Mouse (Mus musculus) thymus, adult 2 months (tissue): ENCODE results near the gene Traf7.

Experiments
- CTCF ChIP-seq: fragments of 200-500 bp; IDR thresholded peaks from 2 replicates; pipeline ENCODE4 v1.5.1; 2012; ENCODE audit warnings: mild to moderate bottlenecking, control low read depth, low read length, moderate library complexity, borderline replicate concordance; ENCODE audit not compliant: control insufficient read depth, poor library complexity, insufficient read depth; ENCODE audit errors: extremely low read depth
- POLR2A ChIP-seq: fragments of 200-500 bp; IDR thresholded peaks from 2 replicates; pipeline ENCODE4 v1.6.1; 2012; ENCODE audit warnings: mild to moderate bottlenecking, low read length, control low read depth, moderate library complexity; ENCODE audit not compliant: control insufficient read depth, poor library complexity, insufficient read depth; ENCODE audit errors: extremely low read depth

DNA sequence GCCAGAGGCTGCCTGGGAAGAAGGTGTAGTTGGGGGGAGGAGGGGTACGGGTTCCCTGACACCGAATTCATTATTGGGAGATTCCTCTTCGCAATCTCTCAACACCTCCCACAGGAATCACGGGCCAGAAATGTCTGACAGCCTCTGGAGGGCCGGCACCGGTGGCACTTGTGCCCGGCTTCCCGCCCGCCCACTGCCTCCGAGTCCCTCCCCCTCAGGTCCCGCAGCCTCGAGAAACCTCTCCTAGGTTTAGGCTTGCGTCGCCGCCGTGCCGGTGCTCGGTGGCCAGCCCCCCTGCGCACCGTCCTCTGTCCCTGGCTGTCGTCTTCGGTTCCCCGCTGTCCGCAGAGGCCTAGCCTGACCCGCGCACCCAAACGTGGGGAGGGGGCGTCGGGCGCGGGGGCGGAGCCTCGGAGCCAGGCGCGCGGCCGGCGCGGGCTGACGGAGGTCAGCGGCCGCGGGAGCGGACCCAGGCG, 39.5 kb downstream of the Traf7 start, which contains the start of gene Caskin1:
- no peak for TF ChIP-seq CTCF
- no peak for TF ChIP-seq POLR2A
